Mouse (Mus musculus): Measurements from ENCODE around the gene Sim2. TPM values are rescaled to one million over a fixed set of nuclear protein-coding genes. Genes with fewer than 3 reads are reported as not detected.

Sim2 gene
- total RNA-seq (2021), result 10 to 100 TPM; 15.0 to 17.9 TPM
- long read RNA-seq, experiment 1, transcript Sim2-201 (11 exons, 3,999 nt), result major isoform, 26 of 31 reads
- long read RNA-seq, experiment 1, partial matches to known transcripts, result 0 of 31 reads
- long read RNA-seq, experiment 1, other reads (novel, unspliced or antisense), result 5 of 31 reads
- long read RNA-seq, experiment 2, transcript Sim2-201 (11 exons, 3,999 nt), result major isoform, 28 of 34 reads
- long read RNA-seq, experiment 2, partial matches to known transcripts, result 1 of 34 reads
- long read RNA-seq, experiment 2, other reads (novel, unspliced or antisense), result 5 of 34 reads

GRCm38 (mm10) chr16:94084711-94085602, at the start of gene Sim2:
TSS of gene Sim2 (plus strand) at chr16:94084931.
- peak within 1 kb of the TSS; percentile 76 for H3K27ac ChIP-seq
- H3K4me3 ChIP-seq, result peak within 1 kb of the TSS; percentile 84
- peak; percentile 76 for DNase-seq
- intact Hi-C loops (cut with DNase I), result loop anchor here (2.0 kb wide), 1 partner anchor 46 kb away; no protein-coding TSS in a partner anchor
- no peak for TF ChIP-seq CTCF (IDR thresholded peaks at IDR 0.05)

GRCm38 (mm10) chr16:94037280-94037679, 47.5 kb upstream of the Sim2 start:
- Histone ChIP-seq H3K27ac (no peak overlapping the region), H3K4me3 (no peak overlapping the region)
- intact Hi-C loops (cut with DNase I), result no loop called here
- TF ChIP-seq CTCF (IDR thresholded peaks at IDR 0.05), result no peak
- DNase-seq, result no peak

- peak; percentile 85 for TF ChIP-seq CTCF (IDR thresholded peaks at IDR 0.05)
- intact Hi-C loops (cut with DNase I), result loop anchor here (1.0 to 2.0 kb wide), 2 partner anchors 46 to 220 kb away; partner anchors contain the start of gene Sim2
- Histone ChIP-seq H3K27ac (no peak overlapping the region), H3K4me3 (no peak overlapping the region)
- peak; percentile 61 for DNase-seq
Observed at GRCm38 (mm10) chr16:94038272-94038985, 46.3 kb upstream of the Sim2 start.

- intact Hi-C loops (cut with DNase I), result loop anchor here (1.0 to 2.0 kb wide), 2 partner anchors 46 to 219 kb away; partner anchors contain the start of gene Sim2
- no peak for DNase-seq
- no peak overlapping the region for H3K27ac ChIP-seq
- H3K4me3 ChIP-seq, result no peak overlapping the region
- no peak for TF ChIP-seq CTCF (IDR thresholded peaks at IDR 0.05)
Observed at GRCm38 (mm10) chr16:94038986-94039341, 45.8 kb upstream of the Sim2 start.

GRCm38 (mm10) chr16:94040485-94040884, 44.2 kb upstream of the Sim2 start:
- intact Hi-C loops (cut with DNase I), result no loop called here
- TF ChIP-seq CTCF (IDR thresholded peaks at IDR 0.05), result no peak
- Histone ChIP-seq H3K27ac (no peak overlapping the region), H3K4me3 (no peak overlapping the region)
- no peak for DNase-seq

GRCm38 (mm10) chr16:94041065-94041712, 43.5 kb upstream of the Sim2 start:
- intact Hi-C loops (cut with DNase I), result no loop called here
- TF ChIP-seq CTCF (IDR thresholded peaks at IDR 0.05), result no peak
- no peak overlapping the region for H3K4me3 ChIP-seq
- H3K27ac ChIP-seq, result no peak overlapping the region
- DNase-seq, result no peak

GRCm38 (mm10) chr16:94043797-94044196, 40.9 kb upstream of the Sim2 start:
- no peak for TF ChIP-seq CTCF (IDR thresholded peaks at IDR 0.05)
- DNase-seq, result no peak
- Histone ChIP-seq H3K4me3 (no peak overlapping the region), H3K27ac (no peak overlapping the region)
- intact Hi-C loops (cut with DNase I), result no loop called here

- Histone ChIP-seq H3K27ac (no peak overlapping the region), H3K4me3 (no peak overlapping the region)
- intact Hi-C loops (cut with DNase I), result no loop called here
- DNase-seq, result no peak
- peak; percentile 23; the same call in 1 of the 2 replicates for TF ChIP-seq CTCF (IDR thresholded peaks at IDR 0.05)
Observed at GRCm38 (mm10) chr16:94044996-94045395, 39.7 kb upstream of the Sim2 start.

GRCm38 (mm10) chr16:94050368-94050767, 34.4 kb upstream of the Sim2 start:
- Histone ChIP-seq H3K4me3 (no peak overlapping the region), H3K27ac (no peak overlapping the region)
- intact Hi-C loops (cut with DNase I), result no loop called here
- TF ChIP-seq CTCF (IDR thresholded peaks at IDR 0.05), result no peak
- DNase-seq, result no peak

GRCm38 (mm10) chr16:94055176-94055575, 29.6 kb upstream of the Sim2 start:
- Histone ChIP-seq H3K4me3 (no peak overlapping the region), H3K27ac (no peak overlapping the region)
- no peak for TF ChIP-seq CTCF (IDR thresholded peaks at IDR 0.05)
- intact Hi-C loops (cut with DNase I), result no loop called here
- no peak for DNase-seq

GRCm38 (mm10) chr16:94055576-94055975, 29.2 kb upstream of the Sim2 start:
- no peak overlapping the region for H3K27ac ChIP-seq
- intact Hi-C loops (cut with DNase I), result no loop called here
- H3K4me3 ChIP-seq, result no peak overlapping the region
- TF ChIP-seq CTCF (IDR thresholded peaks at IDR 0.05), result no peak
- no peak for DNase-seq

GRCm38 (mm10) chr16:94059820-94060219, 24.9 kb upstream of the Sim2 start:
- peak; percentile 54 for DNase-seq
- H3K27ac ChIP-seq, result no peak overlapping the region
- no peak overlapping the region for H3K4me3 ChIP-seq
- intact Hi-C loops (cut with DNase I), result no loop called here
- no peak for TF ChIP-seq CTCF (IDR thresholded peaks at IDR 0.05)
